Mouse (Mus musculus) forebrain, embryonic 15.5 days (tissue): Measurements from ENCODE around the gene Wrap53. TPM values are rescaled to one million over a fixed set of nuclear protein-coding genes. Genes with fewer than 3 reads are reported as not detected.
A peak's percentile ranks its signal among the peaks of the same experiment; 100 is the strongest.

Experiments used
- ATAC-seq: fragments of 200-750 bp; cut with Nextera tagmentation; replicated peaks from 2 replicates; pipeline ENCODE4 v1.8.0; 2017; ENCODE audit warnings: mild to moderate bottlenecking, moderate TSS enrichment, moderate library complexity
- H3K27ac ChIP-seq: fragments of 300-500 bp; sonication (generic); replicated peaks from 2 replicates; pipeline ENCODE4 v1.5.1; 2015; ENCODE audit warnings: mild to moderate bottlenecking, inconsistent platforms
- H3K27me3 ChIP-seq: fragments of 300-500 bp; sonication (generic); 2 replicates; pipeline ENCODE4 v1.6.1; 2015; ENCODE audit warnings: inconsistent platforms
- H3K36me3 ChIP-seq: fragments of 300-500 bp; sonication (generic); 2 replicates; pipeline ENCODE4 v1.6.1; 2015; ENCODE audit warnings: mild to moderate bottlenecking, inconsistent platforms
- H3K4me1 ChIP-seq: fragments of 300-500 bp; sonication (generic); 2 replicates; pipeline ENCODE4 v1.6.1; 2015; ENCODE audit warnings: inconsistent platforms
- H3K4me2 ChIP-seq: fragments of 300-500 bp; sonication (generic); replicated peaks from 2 replicates; pipeline ENCODE4 v1.6.1; 2015; ENCODE audit warnings: mild to moderate bottlenecking, inconsistent platforms
- H3K4me3 ChIP-seq: fragments of 300-500 bp; sonication (generic); 2 replicates; pipeline ENCODE4 v1.5.1; 2015; ENCODE audit warnings: mild to moderate bottlenecking, inconsistent platforms
- H3K9ac ChIP-seq: fragments of 300-500 bp; sonication (generic); replicated peaks from 2 replicates; pipeline ENCODE4 v1.6.1; 2015; ENCODE audit warnings: mild to moderate bottlenecking, inconsistent platforms
- H3K9me3 ChIP-seq: fragments of 300-500 bp; sonication (generic); 2 replicates; pipeline ENCODE4 v1.6.1; 2016; ENCODE audit warnings: inconsistent platforms
- WGBS: fragments of 180-500 bp; shearing (Covaris S2); methylation state at CpG from one replicate; pipeline ENCODE4 v1.1.7; 2015; ENCODE audit warnings: mixed read lengths; 5-methylcytosine and 5-hydroxymethylcytosine counted together
- polyA plus RNA-seq: library from polyadenylated mRNA; unstranded; fragments of >200 nt; fragmentation: Nextera tagmentation; extraction: Ambion mirVana; gene quantifications from 2 replicates; pipeline ENCODE4 v1.2.1, GENCODE M21; 2015

Wrap53 gene
- polyA plus RNA-seq, 1 experiment from 2014 or later = 26.3 TPM

- H3K36me3 ChIP-seq = peaks cover 17% of the 10 kb centered on the region
- no peaks in the 10 kb centered on the region for H3K9me3 ChIP-seq
- no peak overlapping the region for H3K27ac ChIP-seq
- H3K4me3 ChIP-seq = no peak overlapping the region
- no peak overlapping the region for H3K4me2 ChIP-seq
- WGBS = 96% methylated on average over 6 of the region's 6 CpGs
- ATAC-seq = no peak
- peaks cover 9% of the 10 kb centered on the region for H3K4me1 ChIP-seq
- no peaks in the 10 kb centered on the region for H3K27me3 ChIP-seq
- H3K9ac ChIP-seq = no peak overlapping the region
Observed at GRCm38 (mm10) chr11:69594853-69595252, 14.8 kb upstream of the Wrap53 start.

GRCm38 (mm10) chr11:69592799-69593198, 12.7 kb upstream of the Wrap53 start:
- peak overlapping the region; percentile 73 for H3K27ac ChIP-seq
- no peak overlapping the region for H3K4me2 ChIP-seq
- no peak for ATAC-seq
- H3K9ac ChIP-seq = no peak overlapping the region
- 82% methylated on average over 4 of the region's 4 CpGs for WGBS
- peaks cover 5% of the 10 kb centered on the region for H3K4me1 ChIP-seq
- H3K27me3 ChIP-seq = no peaks in the 10 kb centered on the region
- H3K4me3 ChIP-seq = no peak overlapping the region
- peaks cover 38% of the 10 kb centered on the region for H3K36me3 ChIP-seq
- no peaks in the 10 kb centered on the region for H3K9me3 ChIP-seq

GRCm38 (mm10) chr11:69591899-69592637, 12.0 kb upstream of the Wrap53 start:
- WGBS = 50% methylated on average over 7 of the region's 7 CpGs
- H3K27ac ChIP-seq = peak overlapping the region; percentile 73
- H3K9me3 ChIP-seq = no peaks in the 10 kb centered on the region
- no peak overlapping the region for H3K4me3 ChIP-seq
- H3K4me2 ChIP-seq = no peak overlapping the region
- H3K9ac ChIP-seq = no peak overlapping the region
- H3K27me3 ChIP-seq = no peaks in the 10 kb centered on the region
- H3K36me3 ChIP-seq = peaks cover 45% of the 10 kb centered on the region
- peaks cover 5% of the 10 kb centered on the region for H3K4me1 ChIP-seq
- peak; percentile 82 for ATAC-seq

GRCm38 (mm10) chr11:69591424-69591823, 11.4 kb upstream of the Wrap53 start:
- peaks cover 45% of the 10 kb centered on the region for H3K36me3 ChIP-seq
- H3K27me3 ChIP-seq = no peaks in the 10 kb centered on the region
- ATAC-seq = no peak
- H3K4me3 ChIP-seq = no peak overlapping the region
- H3K4me2 ChIP-seq = no peak overlapping the region
- 80% methylated on average over 3 of the region's 3 CpGs for WGBS
- H3K9me3 ChIP-seq = no peaks in the 10 kb centered on the region
- peaks cover 5% of the 10 kb centered on the region for H3K4me1 ChIP-seq
- peak overlapping the region; percentile 73 for H3K27ac ChIP-seq
- no peak overlapping the region for H3K9ac ChIP-seq

- H3K4me1 ChIP-seq = peaks cover 5% of the 10 kb centered on the region
- no peak for ATAC-seq
- no peak overlapping the region for H3K27ac ChIP-seq
- H3K9me3 ChIP-seq = no peaks in the 10 kb centered on the region
- H3K27me3 ChIP-seq = no peaks in the 10 kb centered on the region
- no peak overlapping the region for H3K4me3 ChIP-seq
- WGBS = 92% methylated on average over 8 of the region's 8 CpGs
- no peak overlapping the region for H3K9ac ChIP-seq
- no peak overlapping the region for H3K4me2 ChIP-seq
- H3K36me3 ChIP-seq = peaks cover 45% of the 10 kb centered on the region
Observed at GRCm38 (mm10) chr11:69590622-69591021, 10.6 kb upstream of the Wrap53 start.

GRCm38 (mm10) chr11:69589207-69589834, 9.3 kb upstream of the Wrap53 start:
- H3K9ac ChIP-seq = no peak overlapping the region
- H3K4me3 ChIP-seq = no peak overlapping the region
- H3K4me1 ChIP-seq = peaks cover 5% of the 10 kb centered on the region
- H3K36me3 ChIP-seq = peaks cover 45% of the 10 kb centered on the region
- H3K27ac ChIP-seq = no peak overlapping the region
- no peak overlapping the region for H3K4me2 ChIP-seq
- H3K9me3 ChIP-seq = no peaks in the 10 kb centered on the region
- H3K27me3 ChIP-seq = no peaks in the 10 kb centered on the region
- 94% methylated on average over 22 of the region's 22 CpGs for WGBS
- ATAC-seq = no peak

- Histone ChIP-seq H3K9ac (no peak overlapping the region), H3K27me3 (no peaks in the 10 kb centered on the region), H3K4me2 (no peak overlapping the region), H3K4me3 (no peak overlapping the region), H3K27ac (no peak overlapping the region), H3K9me3 (no peaks in the 10 kb centered on the region), H3K4me1 (peaks cover 10% of the 10 kb centered on the region), H3K36me3 (peaks cover 38% of the 10 kb centered on the region)
- ATAC-seq = no peak
- 85% methylated on average over 7 of the region's 7 CpGs for WGBS
Observed at GRCm38 (mm10) chr11:69585718-69586325, 5.8 kb upstream of the Wrap53 start.

- no peaks in the 10 kb centered on the region for H3K27me3 ChIP-seq
- no peak overlapping the region for H3K4me3 ChIP-seq
- no peak overlapping the region for H3K27ac ChIP-seq
- 89% methylated on average over 13 of the region's 13 CpGs for WGBS
- peaks cover 11% of the 10 kb centered on the region for H3K4me1 ChIP-seq
- no peaks in the 10 kb centered on the region for H3K9me3 ChIP-seq
- no peak for ATAC-seq
- H3K9ac ChIP-seq = no peak overlapping the region
- H3K4me2 ChIP-seq = no peak overlapping the region
- H3K36me3 ChIP-seq = peaks cover 29% of the 10 kb centered on the region
Observed at GRCm38 (mm10) chr11:69584937-69585336, 4.9 kb upstream of the Wrap53 start.

GRCm38 (mm10) chr11:69584008-69584407, 4.0 kb upstream of the Wrap53 start:
- Histone ChIP-seq H3K4me1 (peaks cover 16% of the 10 kb centered on the region), H3K36me3 (peaks cover 20% of the 10 kb centered on the region), H3K27ac (no peak overlapping the region), H3K27me3 (no peaks in the 10 kb centered on the region), H3K9ac (no peak overlapping the region), H3K4me2 (no peak overlapping the region), H3K9me3 (no peaks in the 10 kb centered on the region), H3K4me3 (no peak overlapping the region)
- no peak for ATAC-seq
- 86% methylated on average over 7 of the region's 7 CpGs for WGBS

- H3K9me3 ChIP-seq = no peaks in the 10 kb centered on the region
- no peaks in the 10 kb centered on the region for H3K27me3 ChIP-seq
- H3K4me2 ChIP-seq = peak overlapping the region; percentile 70
- peaks cover 32% of the 10 kb centered on the region for H3K4me1 ChIP-seq
- H3K27ac ChIP-seq = no peak overlapping the region
- peak overlapping the region; percentile 61; the same call in 1 of the 2 replicates for H3K9ac ChIP-seq
- no peak for ATAC-seq
- peak overlapping the region; percentile 75 for H3K4me3 ChIP-seq
- 64% methylated on average over 9 of the region's 9 CpGs for WGBS
- H3K36me3 ChIP-seq = peaks cover 3% of the 10 kb centered on the region
Observed at GRCm38 (mm10) chr11:69582230-69582805, 2.3 kb upstream of the Wrap53 start.

- peak overlapping the region; percentile 75 for H3K4me3 ChIP-seq
- no peaks in the 10 kb centered on the region for H3K9me3 ChIP-seq
- peak overlapping the region; percentile 70 for H3K4me2 ChIP-seq
- ATAC-seq = no peak
- H3K27ac ChIP-seq = peak overlapping the region; percentile 96
- no peaks in the 10 kb centered on the region for H3K27me3 ChIP-seq
- H3K36me3 ChIP-seq = no peaks in the 10 kb centered on the region
- peak overlapping the region; percentile 61 for H3K9ac ChIP-seq
- H3K4me1 ChIP-seq = peaks cover 37% of the 10 kb centered on the region
- under 1% methylated on average over 8 of the region's 8 CpGs for WGBS
Observed at GRCm38 (mm10) chr11:69581814-69582213, 1.8 kb upstream of the Wrap53 start.

GRCm38 (mm10) chr11:69581147-69581688, 1.2 kb upstream of the Wrap53 start:
- Histone ChIP-seq H3K4me1 (peaks cover 42% of the 10 kb centered on the region), H3K9me3 (no peaks in the 10 kb centered on the region), H3K36me3 (no peaks in the 10 kb centered on the region), H3K27me3 (no peaks in the 10 kb centered on the region), H3K9ac (peak overlapping the region; percentile 61), H3K27ac (peak overlapping the region; percentile 96), H3K4me3 (peak overlapping the region; percentile 75), H3K4me2 (peak overlapping the region; percentile 70)
- peak; percentile 80 for ATAC-seq
- under 1% methylated on average over 36 of the region's 36 CpGs for WGBS
